Mouse (Mus musculus) megakaryocyte, adult 5-6 weeks (primary cell): ENCODE results near the gene Phka1. TPM values are rescaled to one million over a fixed set of nuclear protein-coding genes. Genes with fewer than 3 reads are reported as not detected.
"Not testable (repeated sequence)": the region's sequence is repeated elsewhere in the genome, so short reads cannot be mapped to it uniquely, and the experiment has no call there.

Source experiments
- ATAC-seq: 2 replicates; pipeline ENCODE4 v1.8.0; 2016; ENCODE audit warnings: mild to moderate bottlenecking, inconsistent platforms; ENCODE audit not compliant: poor library complexity, severe bottlenecking
- total RNA-seq, 2 experiments: library from RNA; stranded (forward) in 1 of 2; stranded (reverse) in 1 of 2; fragments of 153-499, 151-499 nt in 1 of 2; fragments of 221-1000, 200-1000 nt in 1 of 2; gene quantifications; 2 replicates each; pipeline versions ENCODE4 v1.2.3 to v1.2.4; 2015 to 2017

Gene Phka1
- total RNA-seq (2015) (1.7 and 3.0 TPM in 2 replicates), total RNA-seq (2017) (2.9 and 3.5 TPM in 2 replicates)

DNA sequence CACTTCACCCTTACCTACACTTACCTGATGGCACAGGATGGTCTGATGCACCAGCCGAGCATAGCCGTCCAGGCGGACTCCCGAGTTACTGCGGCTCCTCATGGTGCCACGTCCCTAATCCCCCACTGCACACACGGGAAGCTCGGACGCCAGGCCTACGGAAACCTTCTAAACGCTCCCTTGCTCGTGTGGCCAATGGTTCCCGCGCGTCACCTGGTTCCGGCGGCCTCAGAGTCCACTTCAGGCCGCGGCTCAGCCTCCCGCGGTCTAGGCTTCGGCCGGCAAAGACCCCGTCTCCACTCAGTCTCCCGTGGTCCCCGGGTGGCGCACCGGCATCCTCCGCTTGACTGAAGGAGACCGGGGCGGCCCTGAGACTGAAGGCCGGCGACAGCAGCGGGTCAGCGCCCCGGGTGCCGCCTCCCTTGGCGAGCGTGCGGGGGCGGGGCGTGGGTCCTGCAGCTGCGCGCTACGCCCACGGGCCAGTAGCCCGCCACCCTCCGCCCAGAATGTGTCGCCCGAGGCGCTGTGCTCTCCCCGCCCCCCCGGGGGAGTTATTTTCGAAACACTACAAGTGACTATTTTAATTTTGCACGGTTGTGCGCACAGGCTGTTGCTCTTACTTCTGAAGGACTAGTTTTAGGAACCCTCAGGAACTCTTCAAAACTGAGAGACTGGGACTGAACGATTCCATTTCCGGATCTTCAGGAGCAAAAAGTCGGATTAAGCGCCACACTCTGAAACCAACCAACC, at the start of gene Phka1:
TSS of gene Phka1 (minus strand) at position 424 of the 750 bp plus-strand sequence.
- ATAC-seq: peak; percentile 99

DNA sequence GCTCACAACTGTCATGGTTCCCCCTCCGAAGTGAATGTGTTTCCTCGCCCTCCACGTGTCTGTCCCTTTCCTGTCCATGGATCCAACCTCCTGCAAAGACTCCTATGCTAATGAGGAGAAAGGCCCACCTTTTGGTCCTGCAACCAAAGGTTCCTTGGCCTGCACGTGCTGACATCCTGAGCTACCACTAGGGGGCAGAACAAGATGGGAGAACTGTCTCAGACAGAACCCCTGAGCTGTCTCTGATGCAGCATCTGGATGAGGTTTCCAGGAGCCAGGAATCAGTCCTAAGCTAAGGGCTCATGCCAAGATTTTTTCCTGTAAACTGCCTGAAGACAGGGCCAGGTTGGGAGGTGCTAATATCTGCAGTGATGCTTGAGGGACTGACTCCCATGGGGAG, 45.2 kb upstream of the Phka1 start:
- not testable (repeated sequence) for ATAC-seq

DNA sequence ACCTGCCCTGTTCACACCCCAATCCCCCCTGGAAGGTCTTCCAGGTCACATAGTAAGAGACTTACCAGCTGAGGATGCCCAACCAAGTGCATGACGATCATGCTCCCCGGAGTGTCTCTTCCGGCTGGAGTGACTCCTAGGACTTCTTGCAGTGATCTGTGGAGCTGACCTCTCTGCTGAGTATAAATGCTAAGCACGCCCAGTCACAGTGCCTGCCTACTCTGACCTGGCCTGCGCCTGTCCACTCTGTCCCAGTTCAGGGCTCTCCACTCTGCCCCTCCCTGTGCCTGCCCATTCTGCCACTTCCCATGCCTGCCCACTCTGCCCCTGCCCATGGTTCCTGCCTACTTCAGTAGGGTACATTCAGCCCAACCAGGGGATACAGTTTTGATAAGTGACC, 42.8 kb upstream of the Phka1 start, which contains the start of gene Gm3880:
TSS of gene Gm3880 (minus strand) at position 101 of the 400 bp plus-strand sequence.
- not testable (repeated sequence) for ATAC-seq

DNA sequence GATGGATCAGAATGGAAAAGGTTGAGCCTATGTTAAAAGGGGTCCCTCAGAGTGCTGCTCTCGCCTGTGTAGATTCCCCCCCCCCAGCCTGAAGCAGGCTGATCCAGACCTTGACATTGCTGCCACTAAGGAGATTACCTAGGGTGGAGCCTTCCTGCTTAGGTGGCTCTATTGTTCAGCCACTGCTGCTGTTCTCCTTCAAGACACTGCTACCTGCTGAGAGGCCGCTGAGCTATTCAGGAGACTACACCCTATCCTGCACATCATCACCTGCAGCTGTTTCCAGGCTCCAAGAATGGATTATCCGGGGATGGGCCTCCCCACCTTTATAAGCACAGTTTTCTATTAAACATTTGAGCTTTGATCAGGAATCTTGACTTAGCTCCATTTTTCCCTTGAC, 40.7 kb upstream of the Phka1 start:
- ATAC-seq: not testable (repeated sequence)

DNA sequence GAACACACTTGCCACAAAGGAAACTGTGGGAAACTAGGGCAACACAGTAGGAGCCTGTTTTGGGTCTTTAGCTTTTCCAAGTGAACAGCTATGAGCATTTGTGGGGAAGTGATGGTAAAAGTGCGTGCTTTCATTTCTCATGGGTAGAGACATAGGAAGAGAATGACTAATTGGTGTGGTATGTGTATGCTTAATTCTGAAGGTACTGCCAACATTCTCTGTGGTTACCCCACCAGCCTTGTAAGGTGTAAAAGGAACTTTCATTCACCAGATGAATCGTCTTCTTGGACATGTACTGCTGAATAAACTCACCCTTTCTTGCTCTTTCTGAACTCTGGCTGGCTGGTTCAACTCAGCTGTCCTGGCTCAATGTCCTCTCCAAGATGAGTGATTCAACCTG, 22.6 kb upstream of the Phka1 start:
- no peak for ATAC-seq

DNA sequence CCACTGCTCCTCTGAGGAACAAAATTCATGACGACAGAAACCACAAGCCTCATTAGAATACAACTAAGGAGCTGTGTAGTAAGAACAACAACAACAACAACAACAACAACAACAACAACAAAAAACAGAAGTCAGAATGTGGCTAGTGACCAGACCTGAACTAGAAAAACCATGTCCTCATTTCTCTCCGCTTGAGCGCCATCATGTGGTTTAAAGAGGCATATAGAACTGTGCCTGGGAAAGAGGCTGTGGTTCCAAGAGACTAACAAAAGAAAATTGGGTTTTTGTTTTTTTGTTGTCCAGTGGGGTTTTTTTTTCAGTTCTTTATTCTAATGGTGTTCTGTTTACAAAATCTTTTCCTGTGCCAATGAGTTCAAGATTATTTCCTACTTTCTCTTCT, 16.7 kb upstream of the Phka1 start:
- ATAC-seq: 0 out of 2 replicates have a peak, but pooled peaks have one; percentile 30

DNA sequence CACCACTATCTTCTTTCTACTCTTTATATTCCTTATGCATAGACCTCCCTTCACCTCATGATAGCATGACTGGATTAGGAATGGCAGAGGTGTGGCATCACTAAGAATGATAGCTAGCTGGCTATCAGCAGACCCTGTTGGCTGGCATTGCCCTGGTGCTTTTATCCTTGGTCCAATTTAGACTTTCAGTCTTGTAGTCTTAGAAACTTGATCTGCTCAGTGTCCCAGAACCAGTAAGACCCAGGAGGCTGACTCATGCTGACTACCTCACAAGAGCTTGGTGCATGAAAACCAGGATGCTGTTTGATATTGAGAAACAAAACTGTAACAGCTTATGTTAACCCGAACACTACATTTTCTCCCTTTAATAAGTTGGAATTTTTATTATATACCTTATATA, 1.6 kb upstream of the Phka1 start:
- no peak for ATAC-seq

DNA sequence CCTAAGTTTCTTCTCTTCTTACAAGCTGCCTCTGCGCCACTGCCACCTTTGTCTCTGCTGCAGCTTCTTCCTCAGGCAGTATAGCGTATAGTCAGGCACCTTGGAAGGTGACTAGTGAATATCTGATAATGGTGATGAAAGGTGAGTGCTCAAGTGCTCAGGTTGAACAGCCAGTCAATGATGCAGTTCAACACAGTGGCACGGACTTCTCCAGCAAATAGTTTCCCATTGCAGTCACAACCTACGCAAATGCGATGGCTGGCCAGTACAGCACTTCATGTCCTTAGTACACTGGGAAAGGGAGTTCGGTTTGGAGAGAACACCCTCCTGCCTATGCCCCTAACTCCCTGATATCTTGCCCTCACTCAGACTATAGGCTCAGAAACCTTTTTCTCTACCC, 1.1 kb upstream of the Phka1 start:
- no peak for ATAC-seq

DNA sequence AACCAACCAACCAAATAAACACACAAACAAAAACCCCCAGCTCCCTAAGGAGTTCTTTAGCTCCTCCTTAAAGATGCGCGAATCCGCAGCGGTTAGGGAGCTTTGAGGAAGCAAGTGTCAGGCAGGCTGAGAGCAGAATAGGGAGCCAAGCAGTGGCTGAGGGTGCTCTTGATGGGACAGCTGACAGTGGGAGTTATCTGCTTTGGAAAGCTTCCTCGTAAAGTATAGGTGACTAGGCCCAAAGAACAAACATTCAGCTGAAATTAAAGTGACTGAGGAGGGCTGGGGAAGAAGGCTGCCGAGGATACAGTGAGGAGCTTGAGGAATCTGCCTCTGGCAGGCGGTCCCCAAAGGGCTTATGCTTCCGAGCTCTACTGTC, 516 bp upstream of the Phka1 start:
- ATAC-seq: peak; percentile 78

DNA sequence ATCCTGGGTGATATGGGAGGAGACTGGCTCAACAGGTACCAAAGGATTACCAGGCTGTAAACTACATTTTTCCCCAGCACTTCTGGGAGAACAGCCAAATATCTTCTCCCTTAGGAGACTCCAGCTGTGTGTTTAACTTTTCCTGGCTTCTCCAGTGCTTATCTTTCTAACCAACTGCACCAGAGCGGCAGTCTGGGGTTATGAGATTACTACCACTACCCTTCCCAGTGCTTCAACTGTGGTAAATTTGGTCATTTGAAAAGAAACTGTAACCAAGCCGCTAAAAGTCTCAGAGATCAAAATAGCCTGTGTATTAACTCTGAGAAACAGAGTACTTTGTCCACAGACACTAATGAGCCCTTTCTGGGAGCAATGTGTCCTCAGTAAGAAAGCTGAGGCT, 42.8 kb downstream of the Phka1 start:
- ATAC-seq: no peak

DNA sequence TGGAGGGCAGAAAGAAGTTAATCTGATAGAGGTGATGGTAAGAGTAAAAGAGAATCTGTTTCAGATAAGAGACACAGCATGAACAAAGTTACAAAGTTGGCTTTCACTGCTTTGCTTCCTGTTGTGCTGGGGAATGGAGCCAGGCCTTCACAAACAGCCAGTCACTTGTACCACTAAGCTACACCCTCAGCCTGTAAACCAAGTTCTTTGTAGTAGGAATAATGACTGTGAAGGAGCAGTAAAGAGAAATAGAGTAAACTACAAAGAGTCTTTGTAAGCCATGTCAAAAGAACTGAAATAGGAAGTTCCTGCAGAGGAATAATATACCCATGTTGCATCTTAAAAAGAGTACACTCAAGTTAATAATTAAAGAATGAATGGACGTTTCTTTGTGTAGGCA, 55.5 kb downstream of the Phka1 start:
- ATAC-seq: no peak

DNA sequence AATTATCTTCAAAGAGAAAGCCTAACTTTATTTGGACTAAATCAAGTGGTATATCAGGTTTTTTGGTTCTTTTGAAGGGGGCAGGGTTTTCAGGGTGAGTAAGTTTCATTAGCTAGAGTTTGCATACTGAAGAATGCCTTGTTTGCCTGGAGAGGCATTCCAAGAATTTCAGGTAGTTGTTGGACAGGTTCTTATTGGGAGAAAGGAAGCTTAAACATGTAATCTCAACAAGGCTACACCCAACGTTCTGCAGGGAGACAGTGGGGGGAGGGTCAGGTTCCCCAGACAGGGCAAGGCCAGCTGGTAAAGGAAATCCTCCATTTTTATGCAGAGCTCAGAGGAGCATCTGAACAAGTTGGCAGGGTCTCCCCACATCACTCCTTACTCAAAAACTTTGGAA, 72.9 kb downstream of the Phka1 start:
- ATAC-seq: no peak

DNA sequence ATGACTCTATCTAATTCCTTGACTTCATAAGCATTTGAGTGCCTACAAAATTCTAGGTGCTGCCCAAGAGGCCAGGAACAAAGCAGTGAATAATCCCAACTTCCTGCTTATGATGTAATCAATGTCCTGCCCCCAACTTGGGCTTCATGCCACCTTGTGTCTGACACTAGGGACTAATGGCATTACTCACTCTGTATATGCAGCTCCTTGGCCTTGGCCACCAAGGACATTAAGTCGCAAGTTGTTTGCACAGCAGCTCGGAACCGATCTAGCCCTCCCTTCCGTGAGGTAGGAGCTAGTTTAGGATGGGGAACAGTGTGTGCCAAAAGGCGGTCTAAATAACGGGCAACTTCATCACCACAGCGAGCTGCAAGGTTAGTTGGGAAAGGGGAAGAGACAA, 87.1 kb downstream of the Phka1 start:
- ATAC-seq: no peak

DNA sequence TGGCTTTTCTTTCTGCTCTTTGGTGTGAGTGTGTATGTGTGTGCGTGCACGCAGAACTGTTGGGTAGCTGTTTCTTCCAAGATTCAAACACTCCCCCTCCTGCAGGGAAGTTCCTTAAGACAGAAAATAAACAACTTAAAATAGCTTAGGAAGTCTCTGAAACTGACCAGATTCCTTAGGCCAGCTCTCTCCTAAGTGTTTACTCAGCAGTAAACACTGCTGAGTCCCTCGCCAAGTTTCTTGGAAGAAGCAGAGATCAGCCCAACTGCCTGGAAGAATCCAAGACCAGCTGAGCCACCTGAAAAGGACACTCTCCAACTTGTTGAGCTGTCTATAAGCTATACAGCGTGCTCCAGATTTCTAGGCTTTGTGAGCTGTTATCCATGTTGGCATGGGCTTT, 134.8 kb downstream of the Phka1 start:
- no peak for ATAC-seq

DNA sequence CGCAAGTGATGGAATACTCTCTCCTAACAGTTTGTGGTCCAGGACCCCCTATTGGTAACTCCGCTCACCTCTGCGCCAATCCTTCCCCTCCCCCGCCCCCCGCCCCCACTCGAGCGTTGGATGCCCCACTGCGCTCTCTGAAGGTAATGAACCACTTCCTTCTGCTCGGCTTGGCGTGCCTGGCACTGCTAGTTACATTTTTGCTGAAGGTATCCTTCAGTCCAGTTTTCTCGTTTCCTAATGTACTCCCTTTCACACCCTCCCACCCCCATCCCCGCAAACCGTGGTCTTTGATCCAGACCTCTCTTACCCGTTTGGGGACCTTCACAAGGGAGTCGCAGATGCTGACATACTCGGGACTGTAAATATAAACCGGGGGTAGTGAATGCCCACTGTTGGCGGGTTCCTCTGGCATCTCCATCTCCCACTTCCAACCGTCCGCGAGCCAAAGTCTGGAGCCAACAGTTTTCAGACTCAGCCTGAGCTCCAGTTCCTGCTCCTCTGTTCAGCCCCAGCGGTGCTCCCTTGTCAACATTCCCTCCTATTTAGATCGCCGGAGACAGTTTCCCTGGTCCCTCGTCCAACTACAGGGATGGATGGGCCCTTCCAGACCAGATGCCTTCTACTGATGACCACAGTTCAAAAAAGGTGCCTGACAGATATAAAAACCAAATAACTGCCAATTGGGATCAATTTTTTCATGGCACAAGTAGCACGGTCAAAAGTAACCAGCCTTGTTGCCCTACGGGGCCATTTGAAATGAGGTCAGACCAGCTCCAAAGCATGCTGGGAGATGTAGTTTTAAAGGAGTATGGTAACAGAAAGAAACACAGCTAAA, 139.2 kb downstream of the Phka1 start, which contains the start of gene Hdac8:
TSS of gene Hdac8 (minus strand) at position 716 of the 838 bp plus-strand sequence.
- peak; percentile 94 for ATAC-seq

DNA sequence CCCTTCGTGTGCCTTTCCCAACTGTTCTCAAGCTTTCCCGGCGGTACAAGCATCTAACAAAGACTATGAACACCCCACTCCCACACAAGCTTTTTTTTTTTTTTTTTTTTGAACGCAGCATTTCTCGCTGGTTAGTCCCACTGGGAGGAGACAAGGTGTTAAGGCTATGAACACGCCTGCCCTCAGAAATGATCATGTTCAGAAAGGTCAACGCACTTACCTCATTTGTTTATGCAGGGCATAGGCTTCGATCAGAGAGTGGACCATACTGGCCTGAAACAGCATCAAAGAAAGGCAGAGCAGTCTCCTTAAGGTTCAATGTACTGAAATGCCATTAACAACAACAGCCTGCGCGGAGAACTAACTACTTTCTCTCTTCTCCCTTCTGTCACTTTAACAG, 139.9 kb downstream of the Phka1 start:
- no peak for ATAC-seq

DNA sequence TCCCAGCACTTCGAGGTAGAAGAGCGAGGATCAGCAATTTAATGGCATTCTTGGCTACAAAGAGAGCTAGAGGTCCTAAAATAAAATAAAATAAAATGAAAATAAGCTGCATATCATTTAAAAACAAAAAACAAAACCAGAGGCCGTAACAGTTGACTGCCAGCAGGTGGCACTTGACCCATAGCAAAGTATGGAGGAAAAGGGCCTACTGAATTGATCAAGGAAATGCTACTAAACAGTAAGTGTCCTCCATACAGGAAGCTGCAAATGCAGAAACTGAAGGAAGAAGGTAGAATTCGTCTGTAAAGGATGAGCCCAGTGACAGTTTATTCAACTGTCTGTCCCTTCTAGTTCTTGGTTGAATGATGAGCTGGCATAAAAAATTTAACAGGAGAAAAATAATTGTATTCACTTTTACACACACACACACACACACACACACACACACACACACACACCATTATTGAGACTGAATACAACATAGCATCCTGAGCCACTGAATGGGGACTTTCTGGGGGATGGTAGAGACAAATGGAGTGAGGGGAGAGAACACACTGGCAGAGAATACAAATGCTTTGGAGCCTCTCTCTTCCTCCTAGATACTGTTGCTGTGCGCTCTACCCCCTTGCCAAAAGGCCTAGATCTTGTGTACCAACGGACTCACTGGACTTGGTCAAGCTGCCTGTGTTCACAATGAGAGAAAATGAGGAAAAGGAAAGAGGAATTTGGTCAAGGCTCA, 149.9 kb downstream of the Phka1 start:
- peak; percentile 45; the same call in 1 of the 2 replicates for ATAC-seq

DNA sequence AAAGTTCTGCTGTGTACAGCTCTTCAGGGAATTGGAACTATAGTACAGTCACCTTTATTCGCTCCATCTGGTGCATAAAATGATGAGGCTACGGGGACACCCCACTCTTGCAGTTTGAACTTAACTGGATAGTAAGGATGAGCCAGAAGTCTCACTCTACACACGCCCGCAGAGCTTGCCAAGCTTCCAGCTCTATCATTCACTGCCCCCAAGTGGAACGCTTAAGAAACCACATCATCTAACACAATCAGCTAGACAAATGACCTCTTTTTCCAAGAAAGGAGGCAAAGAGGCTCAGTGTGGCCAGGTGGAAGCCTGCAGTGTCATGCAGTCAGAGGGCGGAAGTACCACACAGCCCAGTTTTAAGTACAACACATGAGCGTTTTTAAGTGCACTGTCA, 158.5 kb downstream of the Phka1 start:
- ATAC-seq: no peak

DNA sequence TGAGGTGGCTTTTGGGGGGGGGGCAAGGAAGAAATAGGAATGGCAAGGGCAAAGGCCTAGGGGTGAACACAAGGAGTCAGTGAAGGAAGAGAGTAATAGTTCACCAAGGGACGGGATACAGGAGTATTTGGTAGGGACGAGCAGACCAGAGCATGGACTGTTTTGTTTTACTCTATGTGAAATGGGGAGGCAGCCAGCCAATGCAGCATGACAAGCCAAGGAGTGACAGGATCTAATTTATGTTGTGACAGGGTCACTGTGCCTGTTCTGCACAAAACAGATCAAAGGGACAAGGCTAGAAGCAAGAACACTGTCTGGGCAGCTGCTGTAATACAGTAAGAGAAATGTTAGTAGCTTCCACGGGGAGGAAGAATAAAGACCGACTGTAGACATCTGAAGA, 164.4 kb downstream of the Phka1 start:
- no peak for ATAC-seq

DNA sequence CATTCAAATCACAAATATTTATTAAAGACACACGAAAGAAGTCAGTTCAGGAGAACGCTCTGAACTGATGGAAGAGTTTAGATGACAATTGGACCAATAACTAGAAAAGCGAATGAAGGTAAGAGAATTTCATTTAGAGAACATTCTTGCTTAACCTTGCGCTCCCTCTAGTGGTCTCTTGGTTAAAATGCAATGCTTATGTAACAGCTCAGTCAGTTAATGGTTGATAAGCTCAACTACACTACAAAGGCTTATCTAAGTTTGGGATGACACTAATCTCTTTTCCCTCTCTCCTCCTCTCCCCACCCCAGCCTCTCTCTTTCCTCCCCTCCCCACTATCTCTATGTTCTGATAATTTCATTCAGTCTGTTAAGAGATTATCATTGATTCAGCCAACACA, 165.1 kb downstream of the Phka1 start:
- ATAC-seq: no peak

DNA sequence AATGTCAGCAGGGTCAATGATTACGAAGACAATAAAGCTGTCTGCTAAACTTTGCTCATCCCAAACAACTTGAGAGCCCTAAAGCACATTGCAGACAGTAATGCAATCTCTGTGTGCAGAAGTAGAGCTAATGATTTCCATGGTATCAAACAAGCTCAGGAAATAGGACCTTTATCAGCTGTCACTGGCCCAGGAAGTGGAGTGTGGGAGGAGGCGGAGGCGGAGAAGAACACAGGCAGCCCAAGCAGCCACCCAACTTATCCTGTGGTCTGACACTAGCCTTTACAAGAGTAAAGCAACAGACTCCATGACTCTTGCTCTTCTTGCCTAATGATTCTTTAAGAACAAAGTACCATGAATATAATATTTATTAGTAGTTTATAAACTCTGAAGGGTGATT, 165.6 kb downstream of the Phka1 start:
- ATAC-seq: no peak
